Mouse (Mus musculus): Measurements from ENCODE around the gene Cpa3. TPM values are rescaled to one million over a fixed set of nuclear protein-coding genes. Genes with fewer than 3 reads are reported as not detected.

The Cpa3 gene
- total RNA-seq (2022), result under 1 TPM in 2 of 4 experiments, not detected in 2; 0.52 to 0.66 TPM

DNA sequence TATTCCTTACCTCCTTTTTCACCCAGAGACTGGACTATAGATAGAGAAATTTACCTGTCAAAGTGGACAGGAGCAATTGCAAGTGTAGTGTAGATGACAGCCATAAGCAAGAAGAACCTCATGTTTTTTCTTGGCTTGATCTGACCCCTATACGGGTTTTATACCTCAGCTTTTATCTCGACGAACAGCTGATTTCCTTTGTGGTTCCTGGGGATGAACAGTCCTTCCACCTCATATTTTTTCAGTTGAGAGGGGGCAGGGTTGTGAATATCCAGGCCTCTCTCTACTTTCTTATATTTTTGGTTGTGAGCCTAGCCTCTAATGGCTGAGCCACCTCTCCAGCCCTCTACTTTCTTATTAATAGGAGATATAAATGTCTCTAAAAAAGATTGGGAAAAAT lies at the start of gene Cpa3:
Cpa3 (minus strand) TSS at position 132 of the 400 bp plus-strand sequence.
- DNase-seq (ENCODE audit: low spot score in 2 of 2), result no peak

DNA sequence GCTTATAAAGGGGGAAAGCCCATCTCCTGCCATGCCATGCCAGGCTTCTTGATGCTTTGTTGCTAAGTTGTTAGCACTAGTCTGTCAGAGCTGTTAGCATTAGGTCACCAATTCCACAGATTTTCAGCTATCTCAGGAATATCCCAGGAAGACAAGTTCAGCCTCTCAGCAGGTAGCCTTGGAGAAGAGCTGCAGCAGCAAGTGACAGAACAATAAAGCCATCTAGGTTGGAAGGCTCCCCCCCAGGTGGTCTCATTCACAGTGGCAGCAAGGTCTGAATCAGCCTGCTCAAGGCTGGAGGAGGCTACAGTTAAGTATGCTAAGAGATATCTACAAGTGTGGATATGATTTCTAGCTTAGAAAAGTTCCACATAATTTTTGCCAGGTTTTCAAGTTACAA lies 49.4 kb upstream of the Cpa3 start:
- DNase-seq (ENCODE audit: low spot score in 2 of 2), result no peak

DNA sequence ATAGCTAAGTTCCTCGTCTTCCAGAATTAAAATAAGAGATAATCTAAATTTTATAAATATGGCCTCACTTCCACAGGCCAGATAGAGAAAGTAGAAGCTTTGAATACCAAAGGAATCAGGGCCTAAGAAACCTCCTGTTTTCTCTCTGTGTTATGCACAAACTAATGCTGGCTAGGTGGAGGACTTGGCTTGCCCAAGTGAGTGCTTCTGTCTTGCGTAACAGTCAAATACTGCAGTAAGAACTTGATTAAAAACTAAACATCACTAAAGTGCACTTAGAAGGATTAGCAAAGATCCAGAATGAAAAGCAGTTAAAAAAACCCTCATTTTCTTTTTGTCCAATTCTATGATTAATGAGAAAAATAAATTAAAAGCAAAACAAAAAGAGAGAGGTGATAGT lies 46.8 kb upstream of the Cpa3 start:
- DNase-seq (ENCODE audit: low spot score in 2 of 2), result no peak

- no peak for DNase-seq (ENCODE audit: low spot score in 2 of 2)
Observed at GRCm38 (mm10) chr3:20281796-20282195, 39.8 kb upstream of the Cpa3 start.

GRCm38 (mm10) chr3:20275633-20276032 lies 33.7 kb upstream of the Cpa3 start, which contains the start of gene Cpb1:
Cpb1 (minus strand) TSS chr3:20275733.
- DNase-seq (ENCODE audit: low spot score in 2 of 2), result no peak

DNA sequence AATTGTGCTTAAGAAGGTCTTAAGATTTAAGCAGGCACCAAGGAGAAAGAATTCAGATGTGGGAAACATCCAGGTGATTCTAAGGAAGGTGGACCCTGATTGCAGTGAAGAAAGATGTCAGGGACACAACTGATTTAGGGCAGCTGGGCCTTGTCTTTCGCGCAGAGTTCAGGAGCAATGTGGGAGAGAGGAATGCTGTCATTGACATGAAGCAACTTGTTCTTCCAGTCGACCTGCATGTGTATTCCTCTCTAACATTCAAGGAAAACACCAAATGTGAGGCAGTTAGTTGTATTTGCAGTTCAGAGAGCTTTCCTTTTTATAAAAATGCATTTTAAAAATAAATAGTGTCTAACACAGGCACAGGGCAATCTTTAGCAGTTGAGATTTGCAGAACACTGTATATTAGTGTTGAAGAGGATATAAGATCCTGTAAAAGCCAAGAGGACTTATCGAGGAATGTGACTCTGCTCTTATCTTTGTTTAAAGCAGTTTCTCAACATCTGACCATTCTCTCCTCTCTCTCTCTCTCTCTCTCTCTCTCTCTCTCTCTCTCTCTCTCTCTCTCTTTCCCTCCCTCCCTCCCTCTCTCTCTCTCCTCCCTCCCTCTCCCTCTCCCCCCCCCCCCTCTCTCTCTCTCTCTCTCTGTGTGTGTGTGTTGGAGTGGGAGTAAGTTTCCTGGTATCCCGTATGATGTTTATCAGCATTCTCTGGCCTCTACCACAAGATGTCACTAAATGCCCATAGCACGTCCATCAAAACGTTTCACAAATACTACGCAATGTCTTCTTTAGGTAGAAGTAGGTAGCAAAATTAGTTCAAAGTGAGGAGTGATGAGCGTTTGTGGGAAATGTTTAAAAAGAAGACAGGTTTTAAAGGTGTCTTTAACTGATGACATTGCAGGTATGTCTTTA lies 12.8 kb upstream of the Cpa3 start:
- no peak for DNase-seq (ENCODE audit: low spot score in 2 of 2)

GRCm38 (mm10) chr3:20243913-20244312 lies 1.9 kb upstream of the Cpa3 start:
- no peak for DNase-seq (ENCODE audit: low spot score in 2 of 2)

DNA sequence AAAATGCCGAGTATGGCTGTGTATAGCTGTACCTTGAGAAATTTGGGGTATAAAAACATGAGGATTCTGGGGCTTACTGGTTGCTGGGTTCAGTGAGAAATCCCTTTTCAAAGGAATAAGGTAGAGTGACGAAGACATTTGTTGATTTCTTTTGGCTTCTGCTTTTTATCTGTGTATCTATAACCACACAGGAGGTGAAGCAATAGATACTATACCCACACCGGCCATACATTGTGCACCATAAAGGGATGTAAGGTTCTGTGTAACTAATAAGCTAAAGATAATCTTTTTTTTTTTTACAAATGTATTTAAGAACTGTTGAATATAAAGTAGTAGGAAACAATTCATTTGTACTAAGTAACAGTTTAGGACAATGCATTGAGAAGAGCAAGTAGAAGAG lies 2.2 kb downstream of the Cpa3 start:
- no peak for DNase-seq (ENCODE audit: low spot score in 2 of 2)

GRCm38 (mm10) chr3:20236965-20237364 lies 5.0 kb downstream of the Cpa3 start:
- no peak for DNase-seq (ENCODE audit: low spot score in 2 of 2)

DNA sequence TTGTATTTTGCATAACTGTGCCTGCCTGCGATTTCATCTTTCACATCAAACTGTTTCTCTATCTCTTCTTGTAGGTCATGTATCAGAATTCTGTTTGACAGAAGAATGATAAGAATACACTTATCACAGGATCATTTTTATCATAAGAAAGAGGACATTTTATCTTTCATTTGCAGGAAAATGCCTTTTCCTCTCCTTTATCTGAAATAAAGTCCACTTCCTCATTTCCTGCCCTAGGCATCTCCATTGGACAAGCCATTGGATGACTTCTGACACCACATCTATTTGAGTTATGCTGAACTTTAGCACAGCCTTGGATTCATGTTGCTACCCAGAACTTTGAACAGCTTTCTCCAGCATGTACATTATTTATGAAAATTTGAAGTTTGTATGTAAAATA lies 13.0 kb downstream of the Cpa3 start:
- no peak for DNase-seq (ENCODE audit: low spot score in 2 of 2)

GRCm38 (mm10) chr3:20225429-20225828 lies 16.6 kb downstream of the Cpa3 start:
- no peak for DNase-seq (ENCODE audit: low spot score in 2 of 2)

DNA sequence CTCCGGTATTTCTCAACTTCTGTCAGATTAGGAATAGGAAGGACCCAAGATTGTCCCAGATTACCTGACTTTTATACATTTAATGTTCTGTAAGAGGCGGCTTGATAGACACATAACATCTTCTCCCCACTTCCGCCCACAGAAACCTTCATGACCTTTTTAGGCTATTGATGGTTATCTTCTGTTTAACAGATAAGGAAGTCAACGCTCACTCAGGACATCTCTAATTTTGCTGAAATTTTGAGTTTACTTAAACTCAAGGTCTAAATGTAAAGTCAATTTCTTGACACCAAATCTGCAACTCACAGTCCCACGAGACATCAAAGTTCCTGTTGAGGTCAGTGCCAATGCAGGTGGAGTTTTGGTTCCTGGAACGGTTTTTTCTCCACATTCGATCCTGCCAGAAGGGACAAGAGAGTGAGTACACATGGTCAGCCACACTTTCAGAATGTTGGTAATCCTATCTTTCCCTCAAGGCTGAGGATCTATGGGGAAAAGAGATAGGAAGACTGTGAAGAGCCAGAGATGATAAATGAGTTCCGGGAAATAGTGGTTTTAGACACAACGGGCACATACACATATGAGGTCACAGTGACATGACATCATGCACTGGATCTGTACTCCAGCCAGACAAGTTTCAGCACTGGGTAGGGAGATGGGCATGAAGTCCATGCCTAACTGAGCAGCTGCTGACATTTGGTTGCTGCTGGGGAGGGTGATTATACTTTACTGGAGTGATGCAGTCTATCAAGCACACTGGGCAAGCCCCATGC lies 18.9 kb downstream of the Cpa3 start:
- no peak for DNase-seq (ENCODE audit: low spot score in 2 of 2)

DNA sequence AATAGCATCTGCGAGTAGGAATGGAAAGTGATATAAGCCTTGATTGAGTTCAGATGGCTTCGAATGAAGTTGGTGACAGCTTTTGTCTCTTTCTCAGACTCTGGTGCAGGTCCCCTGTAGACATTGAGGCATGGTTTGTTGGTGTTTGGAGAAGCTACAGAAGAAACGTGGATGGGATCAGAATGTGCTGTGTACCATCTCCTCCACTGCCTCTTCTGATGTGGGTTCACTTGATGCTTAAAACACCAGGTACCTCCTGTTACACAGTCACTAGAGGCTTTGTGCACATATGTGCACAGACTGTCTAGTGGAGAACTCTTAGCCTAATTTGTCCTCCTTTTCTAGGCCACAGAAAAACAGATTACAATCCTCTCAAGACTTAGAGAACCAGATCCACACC lies 19.8 kb downstream of the Cpa3 start:
- no peak for DNase-seq (ENCODE audit: low spot score in 2 of 2)

DNA sequence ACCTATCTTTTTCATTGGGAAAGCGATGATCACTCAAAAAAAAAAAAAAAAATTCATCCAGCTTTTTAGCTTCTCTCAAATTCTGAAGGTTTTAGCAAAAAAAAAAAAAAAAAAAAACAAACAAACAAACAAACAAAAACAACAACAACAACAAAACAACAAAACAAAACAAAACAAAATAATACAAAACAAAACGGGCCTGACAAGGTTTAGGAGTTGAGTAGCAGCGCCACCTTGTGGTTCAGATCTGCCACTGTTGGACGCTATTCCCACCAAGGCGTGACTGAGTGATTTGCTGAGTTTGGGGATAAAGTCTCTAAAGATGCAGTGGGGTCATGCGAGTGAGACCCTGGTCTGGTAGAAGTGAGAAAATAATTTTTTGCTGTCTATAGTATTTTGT lies 43.1 kb downstream of the Cpa3 start:
- peak; percentile 15 to 57 for DNase-seq (ENCODE audit: low spot score in 2 of 2)

GRCm38 (mm10) chr3:20197878-20198277 lies 44.1 kb downstream of the Cpa3 start:
- DNase-seq (ENCODE audit: low spot score in 2 of 2), result no peak

GRCm38 (mm10) chr3:20188976-20189675 lies 52.9 kb downstream of the Cpa3 start:
- no peak for DNase-seq (ENCODE audit: low spot score in 2 of 2)

DNA sequence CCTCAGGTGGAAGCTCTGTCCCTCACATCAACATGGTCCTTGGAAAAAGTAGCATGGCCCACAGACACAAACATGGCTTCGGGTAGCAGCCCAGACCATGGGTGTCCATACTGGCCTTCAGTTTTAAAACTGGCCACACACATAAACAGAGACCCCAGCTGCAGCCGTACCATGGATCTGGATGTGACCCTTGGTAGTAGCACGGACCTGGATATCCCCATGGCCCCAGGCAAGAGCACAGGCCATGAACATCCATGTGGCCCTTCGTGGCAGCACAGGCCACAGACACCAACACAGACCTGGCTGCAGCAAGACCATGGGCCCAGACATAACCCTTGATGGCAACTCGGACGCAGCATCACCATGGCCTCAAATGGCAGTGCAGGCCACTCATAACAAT lies 69.6 kb downstream of the Cpa3 start:
- DNase-seq (ENCODE audit: low spot score in 2 of 2), result no peak

DNA sequence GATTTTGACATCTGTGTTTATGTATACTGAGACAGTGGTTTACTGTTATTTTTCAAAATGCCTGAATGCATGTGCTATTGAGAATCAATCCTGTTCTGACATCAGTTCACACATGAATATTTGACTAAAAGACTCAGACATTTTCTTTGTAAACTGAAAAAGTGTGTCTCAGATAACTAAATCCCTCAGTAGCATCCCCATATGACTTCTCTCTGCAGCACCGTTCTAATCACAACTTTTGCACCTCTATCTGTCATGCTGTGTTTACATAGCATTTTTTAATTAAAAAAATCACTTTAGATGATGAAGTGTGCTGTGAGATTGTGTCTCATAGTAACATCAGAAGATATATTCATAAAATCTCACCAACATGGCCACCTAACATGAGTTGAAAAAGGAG lies 74.5 kb downstream of the Cpa3 start:
- no peak for DNase-seq (ENCODE audit: low spot score in 2 of 2)
